Mouse (Mus musculus) c-Kit-positive CD71-positive TER-119-negative erythroid progenitor cells, embryonic 14.5 days (primary cell): ENCODE data around the gene Eif4a2.
A peak's percentile ranks its signal among the peaks of the same experiment; 100 is the strongest.
"Not testable (repeated sequence)": the region's sequence is repeated elsewhere in the genome, so short reads cannot be mapped to it uniquely, and the experiment has no call there.

Experiments
- DNase-seq: peaks from one replicate; pipeline ENCODE4 v3.0.0-alpha.2; 2013; ENCODE audit warnings: low read depth

The Eif4a2 gene

GRCm38 (mm10) chr16:23107231-23107942, at the start of gene Eif4a2:
Gene Eif4a2, plus strand, starts transcription at chr16:23107444.
- DNase-seq: peak; percentile 82

- not testable (repeated sequence) for DNase-seq
These were observed 49.4 kb upstream of the Eif4a2 start, which contains the start of gene Kng1 for GRCm38 (mm10) chr16:23057668-23058447. Gene Kng1, plus strand, starts transcription at chr16:23057865.

- not testable (repeated sequence) for DNase-seq
These were observed 47.6 kb upstream of the Eif4a2 start for GRCm38 (mm10) chr16:23059630-23060029.

- not testable (repeated sequence) for DNase-seq
These were observed 46.4 kb upstream of the Eif4a2 start for GRCm38 (mm10) chr16:23060781-23061325.

- DNase-seq: not testable (repeated sequence)
These were observed 29.7 kb upstream of the Eif4a2 start for GRCm38 (mm10) chr16:23077516-23077915.

GRCm38 (mm10) chr16:23087159-23087558, 20.1 kb upstream of the Eif4a2 start:
- DNase-seq: not testable (repeated sequence)

GRCm38 (mm10) chr16:23087712-23088111, 19.5 kb upstream of the Eif4a2 start:
- DNase-seq: not testable (repeated sequence)

- not testable (repeated sequence) for DNase-seq
These were observed 18.8 kb upstream of the Eif4a2 start for GRCm38 (mm10) chr16:23088491-23088890.

- DNase-seq: not testable (repeated sequence)
These were observed 15.9 kb upstream of the Eif4a2 start for GRCm38 (mm10) chr16:23091345-23091744.

- no peak for DNase-seq
These were observed 13.8 kb upstream of the Eif4a2 start for GRCm38 (mm10) chr16:23093321-23093953.

- DNase-seq: no peak
These were observed 13.1 kb upstream of the Eif4a2 start for GRCm38 (mm10) chr16:23094136-23094535.

- not testable (repeated sequence) for DNase-seq
These were observed 11.7 kb upstream of the Eif4a2 start for GRCm38 (mm10) chr16:23095581-23095980.

- not testable (repeated sequence) for DNase-seq
These were observed 10.4 kb upstream of the Eif4a2 start for GRCm38 (mm10) chr16:23096886-23097285.

GRCm38 (mm10) chr16:23097290-23098104, 9.7 kb upstream of the Eif4a2 start:
- not testable (repeated sequence) for DNase-seq

GRCm38 (mm10) chr16:23098105-23098452, 9.2 kb upstream of the Eif4a2 start:
- DNase-seq: not testable (repeated sequence)

GRCm38 (mm10) chr16:23099632-23100031, 7.6 kb upstream of the Eif4a2 start:
- no peak for DNase-seq

GRCm38 (mm10) chr16:23100099-23100575, 7.1 kb upstream of the Eif4a2 start:
- no peak for DNase-seq

GRCm38 (mm10) chr16:23100613-23101012, 6.6 kb upstream of the Eif4a2 start:
- DNase-seq: no peak

- no peak for DNase-seq
These were observed 4.8 kb upstream of the Eif4a2 start for GRCm38 (mm10) chr16:23102340-23103037.

- DNase-seq: no peak
These were observed 4.1 kb upstream of the Eif4a2 start for GRCm38 (mm10) chr16:23103038-23103745.
